Comparison of ENCODE assay signal across 8 mouse cellular contexts in the genomic region with DNA sequence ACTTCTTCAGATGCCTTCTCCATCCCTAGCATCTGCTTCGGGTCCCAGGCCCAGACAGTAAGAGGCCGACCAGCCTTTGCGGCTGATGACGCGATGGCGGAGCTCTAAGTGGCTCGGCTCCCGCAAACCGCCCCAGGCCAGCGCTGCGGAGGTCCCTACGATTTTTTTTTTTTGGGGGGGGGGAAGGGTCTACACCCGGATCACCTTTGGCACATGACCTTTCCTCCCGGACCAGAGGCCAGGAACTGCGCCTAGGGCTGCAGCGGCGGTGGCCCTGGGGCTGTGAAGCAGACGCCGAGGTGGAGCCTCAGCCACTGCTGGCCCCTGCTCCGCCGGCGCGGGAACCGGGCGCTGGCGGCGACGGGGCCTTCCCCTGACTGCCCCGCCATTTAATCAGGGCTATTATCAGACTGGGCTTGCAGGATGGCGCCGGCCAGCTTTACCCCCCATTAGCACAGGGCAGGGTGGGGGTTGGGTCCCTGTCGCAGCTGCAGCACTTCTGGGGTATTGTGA. TPM values are rescaled to one million over a fixed set of nuclear protein-coding genes. Genes with fewer than 3 reads are reported as not detected.
DNase-seq lines count a peak whose midpoint lies in the region; ATAC-seq and TF ChIP-seq lines count a peak whose summit lies in the region.

No protein-coding gene starts in this region.

- H3K4me1 ChIP-seq in lung, embryonic 14.5 days (ENCODE audit: insufficient read depth), result no peaks in the 10 kb centered on the region
- H3K4me1 ChIP-seq in forebrain, embryonic 14.5 days (ENCODE audit: control insufficient read depth, insufficient read depth, low read length), result peaks cover 5% of the 10 kb centered on the region
- peaks cover 14% of the 10 kb centered on the region for H3K4me1 ChIP-seq in limb, embryonic 12.5 days (replicated peaks)
- H3K4me1 ChIP-seq in small intestine, adult 2 months (ENCODE audit: control insufficient read depth, insufficient read depth, insufficient read length, low read length), result no peaks in the 10 kb centered on the region

- peak; percentile 68 for ATAC-seq in lung, embryonic 14.5 days (ENCODE audit: insufficient read depth)
- peak; percentile 68 for ATAC-seq in forebrain, embryonic 14.5 days
- ATAC-seq in limb, embryonic 12.5 days (ENCODE audit: insufficient number of reproducible peaks, insufficient read depth, low FRiP score, low TSS enrichment, low read depth), result peak; percentile 66
- ATAC-seq in CD4-positive, CD25-positive, alpha-beta regulatory T cell, adult 4 months, result no peak

- peak overlapping the region; percentile 32 for H3K9ac ChIP-seq in lung, embryonic 14.5 days
- H3K9ac ChIP-seq in forebrain, embryonic 14.5 days (ENCODE audit: low read length), result peak overlapping the region; percentile 13; the same call in 1 of the 2 replicates
- H3K9ac ChIP-seq in limb, embryonic 12.5 days (replicated peaks), result no peak overlapping the region

- intact Hi-C loops in left cerebral cortex, postnatal 25 days (cut with DNase I), result no loop called here

- H3K9me3 ChIP-seq in lung, embryonic 14.5 days (ENCODE audit: low read depth, low read length), result no peaks in the 10 kb centered on the region
- H3K9me3 ChIP-seq in forebrain, embryonic 14.5 days (replicated peaks; ENCODE audit: control insufficient read depth, low read length), result no peaks in the 10 kb centered on the region
- H3K9me3 ChIP-seq in limb, embryonic 12.5 days, result no peaks in the 10 kb centered on the region

- DNase-seq in lung, embryonic 14.5 days, result peak; percentile 53
- no peak for DNase-seq in lung, postnatal 4 days
- no peak for DNase-seq in forebrain, embryonic 14.5 days (ENCODE audit: low spot score)
- DNase-seq in left cerebral cortex, postnatal 25 days (ENCODE audit: low spot score in 2 of 2), result no peak
- no peak for DNase-seq in spleen, postnatal 10 days (ENCODE audit: low spot score in 2 of 2)

- TF ChIP-seq CTCF in lung, embryonic 14.5 days (IDR thresholded peaks at IDR 0.05; ENCODE audit: low read depth), result no peak
- no peak for TF ChIP-seq CTCF in small intestine, adult 2 months (IDR thresholded peaks at IDR 0.05; ENCODE audit: extremely low read depth, insufficient read length, insufficient replicate concordance, low read depth, low read length)

- TF ChIP-seq POLR2A in small intestine, adult 2 months (IDR thresholded peaks at IDR 0.05; ENCODE audit: low read depth, low read length), result no peak

- H3K36me3 ChIP-seq in lung, embryonic 14.5 days (ENCODE audit: insufficient read depth), result no peaks in the 10 kb centered on the region
- H3K36me3 ChIP-seq in forebrain, embryonic 14.5 days (ENCODE audit: control insufficient read depth, insufficient read depth, low read length), result no peaks in the 10 kb centered on the region
- H3K36me3 ChIP-seq in limb, embryonic 12.5 days, result no peaks in the 10 kb centered on the region
- no peaks in the 10 kb centered on the region for H3K36me3 ChIP-seq in small intestine, adult 2 months (ENCODE audit: control insufficient read depth, insufficient read depth, low read length)

- peak overlapping the region; percentile 66 for H3K4me2 ChIP-seq in lung, embryonic 14.5 days
- peak overlapping the region; percentile 55 for H3K4me2 ChIP-seq in forebrain, embryonic 14.5 days (ENCODE audit: low read length)
- H3K4me2 ChIP-seq in limb, embryonic 12.5 days, result peak overlapping the region; percentile 68

- H3K4me3 ChIP-seq in lung, embryonic 14.5 days (ENCODE audit: low read depth, low read length), result peak overlapping the region; percentile 39
- peak overlapping the region; percentile 26 for H3K4me3 ChIP-seq in forebrain, embryonic 14.5 days (ENCODE audit: low read depth, low read length)
- H3K4me3 ChIP-seq in limb, embryonic 12.5 days (replicated peaks), result peak overlapping the region; percentile 39
- H3K4me3 ChIP-seq in small intestine, adult 2 months (ENCODE audit: low read depth, low read length), result peak overlapping the region; percentile 35

- H3K27me3 ChIP-seq in lung, embryonic 14.5 days (ENCODE audit: insufficient read depth, low read length), result peaks cover 70% of the 10 kb centered on the region
- H3K27me3 ChIP-seq in forebrain, embryonic 14.5 days (replicated peaks; ENCODE audit: control insufficient read depth, insufficient read depth, low read length), result peaks cover 63% of the 10 kb centered on the region
- H3K27me3 ChIP-seq in limb, embryonic 12.5 days, result peaks cover 69% of the 10 kb centered on the region
- H3K27me3 ChIP-seq in small intestine, adult 2 months (ENCODE audit: control insufficient read depth, insufficient read depth, low read length), result peaks cover 48% of the 10 kb centered on the region

- WGBS in lung, embryonic 14.5 days, result 0% methylated on average over 32 of the region's 32 CpGs
- WGBS in forebrain, embryonic 14.5 days, result 0% methylated on average over 32 of the region's 32 CpGs
- under 1% methylated on average over 29 of the region's 32 CpGs for WGBS in limb, embryonic 12.5 days
- WGBS in small intestine, adult 2 months, result under 1% methylated on average over 32 of the region's 32 CpGs

- H3K27ac ChIP-seq in lung, embryonic 14.5 days (ENCODE audit: low read depth), result no peak overlapping the region
- H3K27ac ChIP-seq in forebrain, embryonic 14.5 days (ENCODE audit: low read depth, low read length), result no peak overlapping the region
- H3K27ac ChIP-seq in limb, embryonic 12.5 days, result no peak overlapping the region
- no peak overlapping the region for H3K27ac ChIP-seq in small intestine, adult 2 months (ENCODE audit: insufficient read depth, low read depth, low read length)

RNA-seq across cellular contexts. Expression of gene Tbx20, which starts 6.9 kb away (rescaled TPM):
- 0.32 and 1.6 TPM in 2 replicates for polyA plus RNA-seq in lung, embryonic 14.5 days (2014; fragmentation: Nextera tagmentation; extraction: Ambion mirVana)
- polyA plus RNA-seq in forebrain, embryonic 14.5 days (2014; fragmentation: Nextera tagmentation; extraction: Ambion mirVana), result 0.04 TPM in 1 of 2 replicates, not detected in the other
- 0.13 TPM in 1 of 2 replicates, not detected in the other for polyA plus RNA-seq in limb, embryonic 12.5 days (2016; fragmentation: Nextera tagmentation; extraction: Ambion mirVana)
- not detected in 2 replicates for polyA plus RNA-seq in small intestine, adult 2 months (2012; rRNA removed)
- not detected for polyA plus RNA-seq in CD4-positive, CD25-positive, alpha-beta regulatory T cell, adult 4 months (2017; shearing (Covaris generic))
- not detected for total RNA-seq in left cerebral cortex, postnatal 25 days (2021)
